Mouse (Mus musculus) lung, postnatal 0 days (tissue): ENCODE measurements around the gene Rnf38.

Experiments
- CTCF ChIP-seq: IDR thresholded peaks from 2 replicates; pipeline ENCODE4 v1.5.1; 2016; ENCODE audit warnings: antibody characterized with exemption, mild to moderate bottlenecking
- EP300 ChIP-seq: IDR thresholded peaks from 2 replicates; pipeline ENCODE4 v1.6.1; 2016; ENCODE audit warnings: antibody characterized with exemption, mild to moderate bottlenecking, control low read depth

- TF ChIP-seq EP300 (no peak), CTCF (peak; percentile 45)
Observed at GRCm38 (mm10) chr4:44112741-44113140, 120.8 kb downstream of the Rnf38 start.
